Mouse (Mus musculus) layer of hippocampus, adult 2 months (tissue): ENCODE data around the gene 1700025G04Rik. TPM values are rescaled to one million over a fixed set of nuclear protein-coding genes. Genes with fewer than 3 reads are reported as not detected.
"Not testable (repeated sequence)": the region's sequence is repeated elsewhere in the genome, so short reads cannot be mapped to it uniquely, and the experiment has no call there.

Experiments
- DNase-seq, 2 experiments: peaks; one replicate each; pipeline ENCODE4 v3.0.0; 2022; ENCODE audit warnings: low spot score in 2 of 2
- H3K27ac ChIP-seq: fragments of 200-600 bp; 2 replicates; pipeline ENCODE4 v1.8.1; 2022
- H3K4me3 ChIP-seq: fragments of 200-600 bp; 2 replicates; pipeline ENCODE4 v1.8.1; 2022; ENCODE audit warnings: mild to moderate bottlenecking
- CTCF ChIP-seq: fragments of 200-600 bp; conservative IDR thresholded peaks from 2 replicates; pipeline ENCODE4 v1.8.1; 2022; ENCODE audit warnings: antibody characterized with exemption, mild to moderate bottlenecking, moderate library complexity
- total RNA-seq, 2 experiments: library from RNA; stranded (reverse); gene quantifications; 2 replicates each; pipeline ENCODE4 v1.2.3; 2021

Gene 1700025G04Rik
- total RNA-seq, 2 experiments from 2014 or later, result 74.2 to 76.0 TPM

DNA sequence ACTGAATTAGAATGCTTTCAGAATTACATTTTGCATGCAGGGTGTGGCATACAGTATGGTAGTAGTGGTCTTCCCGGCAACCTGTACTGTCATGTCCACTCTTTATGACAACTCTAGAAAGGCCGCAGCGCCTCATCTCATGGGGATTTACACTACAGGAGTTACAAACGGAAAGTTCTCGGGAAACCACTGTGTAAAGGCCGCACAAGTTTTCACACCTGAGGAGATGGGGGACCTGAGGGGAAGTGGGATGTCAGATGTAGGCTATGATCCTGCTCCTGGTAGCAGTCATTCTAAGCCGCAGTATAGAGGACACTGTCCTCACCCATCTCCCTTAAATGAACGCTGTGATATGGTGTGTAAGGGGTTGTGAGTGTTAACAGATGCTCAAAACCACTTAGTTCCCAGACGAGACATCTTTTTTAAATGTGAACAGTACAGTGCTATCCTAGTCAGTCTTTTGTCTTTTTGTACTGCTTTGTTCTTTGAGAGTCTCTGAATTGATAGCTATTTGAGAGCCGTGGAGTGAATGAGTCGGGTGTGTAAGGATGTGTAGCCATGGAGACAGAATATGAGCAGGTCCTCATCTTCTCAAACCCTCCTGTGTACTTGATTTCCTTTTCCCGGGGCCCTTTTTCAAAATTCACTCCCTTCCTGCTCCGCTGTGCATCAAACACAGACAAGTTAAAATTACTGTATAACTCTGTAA is 277.8 kb downstream of the 1700025G04Rik start:
- Histone ChIP-seq H3K4me3 (no peak overlapping the region), H3K27ac (no peak overlapping the region)
- no peak for TF ChIP-seq CTCF
- DNase-seq, result no peak

DNA sequence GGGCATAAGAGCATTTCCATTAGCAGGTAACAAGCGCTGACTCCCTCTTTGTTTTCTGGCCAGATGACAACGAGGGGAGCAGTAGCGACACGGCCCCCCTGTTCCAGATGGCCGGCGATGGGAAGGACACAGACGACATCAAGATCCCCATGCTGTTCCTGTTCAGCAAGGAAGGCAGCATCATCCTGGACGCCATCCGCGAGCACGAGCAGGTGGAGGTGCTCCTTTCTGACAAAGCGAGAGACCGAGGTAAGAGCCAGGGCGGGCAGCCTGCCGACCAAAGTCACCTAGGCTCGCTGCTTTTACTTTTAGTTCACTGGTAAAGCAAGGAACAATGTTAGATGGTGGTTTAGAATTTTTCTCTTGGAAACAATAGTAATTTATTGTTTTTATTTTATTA is 278.5 kb downstream of the 1700025G04Rik start:
- H3K27ac ChIP-seq, result no peak overlapping the region
- no peak for TF ChIP-seq CTCF
- DNase-seq, result no peak
- H3K4me3 ChIP-seq, result no peak overlapping the region

DNA sequence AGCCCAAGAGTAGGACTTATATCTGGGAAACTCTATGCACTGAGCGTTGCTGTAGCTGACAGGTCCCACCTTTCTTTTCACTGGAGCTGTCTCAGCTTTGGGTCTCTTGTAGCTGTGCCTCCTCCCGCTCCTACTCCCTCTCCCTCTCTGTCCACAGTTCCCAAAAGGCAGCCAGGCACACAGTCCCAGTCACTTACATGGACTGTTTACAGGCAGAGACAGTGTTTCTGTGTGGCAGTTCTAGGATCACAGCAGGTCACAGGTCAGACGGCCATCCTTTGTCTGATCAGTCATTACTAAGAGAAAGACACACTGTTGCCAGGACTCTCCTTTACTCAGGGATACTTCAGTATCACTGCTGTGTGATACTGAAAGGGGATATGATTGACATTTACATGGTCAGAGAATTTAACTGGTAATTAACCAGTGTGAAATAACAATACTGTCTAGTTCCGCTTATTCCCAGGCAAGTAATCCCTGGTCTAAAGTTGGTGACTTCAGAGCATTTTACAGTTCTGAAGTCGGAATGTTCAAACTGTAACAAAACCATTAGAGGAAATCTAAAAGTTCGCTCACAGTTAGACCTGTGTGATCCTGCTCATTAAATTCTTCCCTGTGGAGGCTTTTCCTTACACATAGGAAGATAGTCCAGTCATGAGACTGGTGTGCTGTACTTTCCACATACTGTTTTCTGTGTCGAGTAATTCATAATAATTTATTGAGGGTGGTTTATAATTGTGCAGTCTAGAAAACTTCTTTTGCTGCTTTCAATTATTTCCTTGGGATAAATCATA is 279.1 kb downstream of the 1700025G04Rik start:
- H3K4me3 ChIP-seq, result no peak overlapping the region
- DNase-seq, result no peak

DNA sequence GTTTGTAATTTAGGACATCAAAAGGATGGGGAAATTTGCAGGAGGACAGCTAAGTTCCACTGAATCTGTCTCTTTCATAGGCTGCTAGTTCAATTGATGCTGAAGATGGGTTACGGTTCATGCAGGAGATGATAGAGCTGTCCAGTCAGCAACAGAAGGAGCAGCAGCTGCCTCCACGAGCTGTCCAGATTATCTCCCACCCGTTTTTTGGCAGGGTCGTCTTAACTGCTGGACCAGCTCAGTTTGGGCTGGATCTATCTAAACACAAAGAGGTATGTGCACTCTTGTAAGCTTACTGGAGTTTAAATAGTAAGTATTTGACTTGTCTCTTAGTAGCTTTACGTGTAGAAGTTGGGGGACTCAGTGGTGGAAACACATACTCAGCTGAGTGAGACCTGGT is 282.6 kb downstream of the 1700025G04Rik start:
- Histone ChIP-seq H3K4me3 (no peak overlapping the region), H3K27ac (no peak overlapping the region)
- no peak for DNase-seq
- no peak for TF ChIP-seq CTCF

More for the DNA sequence above, 279.1 kb downstream of the 1700025G04Rik start:
- no peak overlapping the region for H3K27ac ChIP-seq
- no peak for TF ChIP-seq CTCF

DNA sequence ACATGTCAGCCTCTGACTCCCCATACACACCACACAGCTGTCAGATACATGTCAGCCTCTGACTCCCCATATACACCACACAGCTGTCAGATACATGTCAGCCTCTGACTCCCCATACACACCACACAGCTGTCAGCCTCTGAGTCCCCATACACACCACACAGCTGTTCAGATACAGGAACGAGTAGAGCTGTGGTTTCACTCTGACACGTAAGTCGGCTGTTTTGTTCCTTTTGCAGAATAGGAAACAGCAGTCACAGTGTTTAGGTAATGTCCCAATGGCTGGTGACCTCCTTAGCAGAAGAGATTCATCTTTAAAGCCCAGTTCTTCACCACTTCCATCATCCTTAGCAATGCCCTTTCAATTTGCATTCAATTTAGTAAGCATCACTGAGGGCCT is 287.1 kb downstream of the 1700025G04Rik start:
- H3K27ac ChIP-seq, H3K4me3 ChIP-seq, DNase-seq: not testable (repeated sequence)
